Mouse (Mus musculus): ENCODE results near the gene Rpain.

Rpain gene

DNA sequence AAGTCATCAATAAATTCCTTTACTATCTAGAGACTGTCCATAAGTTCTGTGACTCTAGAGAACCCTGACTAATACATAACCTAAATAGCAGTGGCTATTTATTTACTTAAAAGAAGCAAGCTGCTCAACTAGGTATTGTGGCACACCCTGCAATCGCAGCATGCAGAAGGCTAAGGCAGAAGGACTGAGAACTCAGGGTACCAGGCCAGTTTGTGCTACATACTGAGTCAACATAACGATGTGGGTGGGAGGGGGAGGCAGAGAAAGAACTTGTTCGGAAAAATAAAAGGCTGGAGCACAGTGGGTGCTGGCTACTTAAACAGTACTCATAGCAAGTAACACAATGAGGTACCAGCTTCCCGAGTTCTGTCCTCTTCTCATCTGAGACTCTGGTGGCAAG is 31.2 kb downstream of the Rpain start:
- no peak for DNase-seq

DNA sequence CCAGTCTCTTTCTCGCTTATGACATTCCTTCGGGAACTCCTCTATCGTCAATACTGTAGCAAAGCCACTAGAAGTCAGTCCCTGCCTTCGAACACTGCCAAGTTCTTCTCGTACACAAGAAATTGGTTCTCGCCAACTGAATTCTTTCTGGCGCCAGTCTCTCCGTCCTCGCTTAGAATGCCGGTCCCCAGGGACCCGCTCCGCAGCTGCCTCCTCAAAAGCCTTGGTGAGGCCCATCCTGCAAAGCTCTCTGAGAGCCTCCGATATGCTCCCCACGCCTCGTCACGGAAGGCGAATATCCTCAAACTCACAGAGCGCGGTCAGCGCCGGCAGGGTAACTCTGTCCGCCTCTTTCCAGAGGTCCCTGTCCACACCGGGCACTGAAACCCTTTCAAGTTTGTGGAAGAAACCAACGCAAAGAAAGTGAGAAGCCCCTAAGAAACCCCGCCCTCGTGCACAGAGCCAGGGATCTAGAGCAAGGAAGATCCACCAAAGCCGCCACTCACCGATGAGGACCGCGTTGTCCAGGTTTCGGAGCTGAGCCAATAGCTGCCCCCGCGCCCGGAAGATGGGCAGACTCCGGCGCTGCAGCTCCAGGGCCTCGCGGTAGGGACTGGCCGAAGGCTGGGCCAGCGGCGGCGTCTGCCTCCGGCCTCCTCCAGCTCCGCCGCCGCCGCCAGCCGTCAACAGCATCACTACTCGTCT is 33.8 kb downstream of the Rpain start:
- no peak for DNase-seq

DNA sequence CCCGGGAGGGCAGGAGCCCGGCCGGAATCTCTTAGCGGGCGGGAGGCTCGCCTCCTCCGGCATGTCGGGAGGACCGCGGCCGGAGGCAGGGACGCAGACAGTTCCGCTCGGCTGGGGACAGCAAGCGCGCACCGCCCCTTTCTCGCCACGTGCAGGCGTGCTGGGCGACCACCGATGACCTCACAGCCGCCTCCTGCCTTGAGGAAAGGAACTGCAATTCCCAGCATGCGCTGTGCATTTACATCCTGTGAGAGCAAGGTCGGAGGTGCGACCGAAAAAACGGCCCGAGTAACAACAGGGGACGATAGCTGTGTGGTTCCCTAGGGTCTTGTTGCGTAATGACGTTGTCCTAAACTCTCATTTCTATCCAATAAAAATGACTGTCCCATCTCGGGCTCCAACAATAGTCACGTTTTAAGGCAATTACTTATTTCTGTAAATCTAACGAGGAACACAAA is 34.3 kb downstream of the Rpain start, which contains the start of gene Dhx33:
TSS of gene Dhx33 (minus strand) at position 122 of the 458 bp plus-strand sequence.
- DNase-seq: peak; percentile 95

DNA sequence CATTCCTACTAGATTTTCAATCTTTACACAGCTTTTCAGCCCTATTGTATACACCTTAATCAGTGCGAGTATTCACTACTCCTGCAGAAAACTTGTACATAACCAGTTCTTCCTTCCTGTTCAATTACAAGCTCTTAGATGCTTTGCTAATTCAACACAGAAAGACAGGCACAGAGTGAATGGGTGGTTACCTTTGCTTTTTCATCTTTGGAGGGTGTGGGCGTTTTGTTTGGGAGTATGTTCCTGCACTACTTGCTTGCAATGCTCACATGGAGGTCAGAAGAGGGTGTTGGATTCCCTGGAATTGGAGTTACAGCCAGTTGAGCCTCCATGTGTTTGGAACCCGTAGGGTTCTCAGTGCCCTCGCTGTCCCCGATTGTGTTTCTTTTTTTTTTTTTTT is 35.0 kb downstream of the Rpain start:
- no peak for DNase-seq

DNA sequence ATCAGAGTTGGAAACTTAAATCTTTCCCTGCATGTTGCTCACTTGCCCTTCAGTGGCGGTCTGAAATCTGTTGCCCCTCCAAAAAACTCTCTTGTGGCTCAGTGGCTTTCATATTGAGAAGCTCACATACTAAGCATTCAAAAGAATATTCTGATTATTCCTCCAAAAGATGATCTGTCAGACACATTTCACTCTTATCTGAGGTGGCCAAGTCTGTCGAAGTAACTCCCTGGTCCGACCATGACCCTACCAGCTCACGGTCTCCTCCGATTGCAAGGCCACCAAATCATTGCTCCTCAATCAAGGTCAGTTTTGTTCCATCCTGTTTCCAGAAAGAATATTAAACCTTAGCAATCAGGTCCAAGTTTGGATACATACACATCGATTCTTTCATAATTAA is 37.0 kb downstream of the Rpain start:
- DNase-seq: no peak

DNA sequence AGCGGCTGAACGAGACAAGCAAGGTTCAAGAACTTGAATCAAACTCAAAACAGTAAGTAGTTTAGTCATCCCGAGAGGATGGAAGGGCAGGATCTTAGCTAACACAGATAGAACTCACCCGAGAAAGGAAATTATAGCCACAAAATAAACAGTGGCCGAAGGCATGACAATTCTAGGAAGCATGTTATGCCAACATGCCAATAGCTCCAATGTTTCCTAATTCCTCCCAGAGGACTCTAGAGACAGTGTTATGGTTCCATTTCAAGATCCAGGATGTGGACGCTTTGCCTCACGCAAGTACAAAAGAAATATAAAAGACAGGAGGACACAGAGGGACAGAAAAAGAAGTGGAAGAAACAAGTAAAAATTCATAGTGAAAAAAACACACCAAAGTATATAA is 37.8 kb downstream of the Rpain start:
- no peak for DNase-seq

DNA sequence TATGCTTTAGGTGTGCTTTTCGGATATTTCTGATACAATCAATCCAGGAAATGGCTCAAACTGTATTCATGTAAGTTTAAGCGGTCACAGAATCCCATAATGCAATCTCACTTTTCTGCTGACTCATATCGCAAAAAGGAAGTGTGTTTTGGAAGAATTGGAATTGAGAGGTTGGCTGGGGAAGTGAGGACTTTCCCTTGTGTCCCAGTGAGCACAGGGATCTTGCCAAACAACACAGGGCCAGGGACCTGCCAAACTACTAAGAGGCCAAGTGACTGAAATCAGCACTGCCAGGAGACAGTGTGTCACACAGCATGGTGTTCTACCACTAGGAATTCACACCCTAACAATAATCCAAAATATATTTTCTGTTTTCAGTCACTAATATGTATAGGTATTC is 38.3 kb downstream of the Rpain start:
- no peak for DNase-seq

DNA sequence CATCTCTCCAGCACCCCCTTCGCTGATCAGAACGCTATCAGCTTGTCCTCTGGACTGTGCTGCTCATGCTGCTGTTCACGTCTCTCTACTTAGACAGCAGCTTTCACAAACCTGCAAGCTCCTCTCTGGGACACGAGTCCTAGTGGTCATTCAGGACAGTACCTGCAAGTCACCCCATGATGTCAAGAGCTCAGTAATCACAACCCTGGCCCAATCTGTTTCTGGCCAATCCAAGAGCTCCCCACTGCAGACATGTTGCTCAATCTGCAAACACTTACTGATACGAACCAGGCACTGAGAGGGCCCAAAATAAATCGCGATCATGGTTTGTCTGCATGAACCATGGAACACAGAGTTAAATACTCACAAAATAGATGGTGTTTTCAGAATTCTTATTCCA is 42.7 kb downstream of the Rpain start:
- DNase-seq: no peak

DNA sequence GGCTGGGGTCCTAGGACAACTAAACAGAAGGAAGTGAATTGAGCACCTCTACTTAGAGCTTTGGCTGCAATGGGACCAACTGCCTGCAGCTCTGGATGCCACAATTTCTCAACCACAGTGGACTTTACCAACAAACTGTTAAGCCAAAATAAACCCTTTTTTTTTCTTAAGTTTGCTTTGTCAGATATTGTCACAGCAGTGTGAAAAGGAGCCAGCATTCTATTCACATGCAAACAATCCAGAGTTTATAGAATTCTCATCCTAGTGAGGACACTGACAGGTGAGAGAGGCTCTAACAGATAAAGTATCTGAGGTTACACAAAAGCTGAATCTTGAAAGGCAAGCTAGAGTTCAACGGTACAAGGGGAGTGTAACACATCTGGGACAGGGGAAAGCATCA is 47.0 kb downstream of the Rpain start:
- no peak for DNase-seq

DNA sequence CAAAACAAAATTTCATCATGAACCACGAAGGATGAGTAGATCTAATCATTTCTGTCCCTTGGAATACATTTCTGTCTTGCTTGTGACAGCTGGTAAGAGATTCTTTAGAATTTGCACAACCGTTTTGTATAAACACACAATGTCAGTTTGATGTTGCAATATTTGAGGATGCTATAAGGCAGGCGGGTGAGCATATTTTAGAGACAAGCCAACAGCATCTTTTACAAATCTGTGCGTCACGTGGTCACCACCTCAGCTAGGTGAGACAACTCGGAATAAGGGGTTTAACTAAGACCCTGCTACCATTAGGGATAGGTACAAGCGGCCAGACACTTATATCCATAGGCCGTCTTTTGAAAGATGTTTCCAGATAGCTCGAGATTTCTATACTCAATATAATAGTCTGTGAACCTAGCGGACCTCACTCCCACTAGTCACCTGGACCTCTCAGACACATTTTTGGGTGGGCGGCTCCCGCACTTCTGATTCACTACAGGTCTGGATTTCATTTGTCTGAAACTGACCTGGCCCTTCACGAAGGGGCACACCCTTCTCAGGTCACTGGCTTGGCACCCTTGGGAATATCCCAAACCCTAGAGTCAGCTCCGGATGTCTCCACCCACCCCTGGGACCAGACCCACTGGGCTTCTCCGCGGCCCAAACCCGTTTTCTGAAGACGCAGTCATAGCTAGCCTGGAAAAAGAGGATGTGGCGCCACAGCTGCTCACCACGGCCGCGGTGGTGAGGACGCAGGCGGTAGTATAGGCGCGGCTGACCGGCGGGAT is 48.6 kb downstream of the Rpain start:
- no peak for DNase-seq

DNA sequence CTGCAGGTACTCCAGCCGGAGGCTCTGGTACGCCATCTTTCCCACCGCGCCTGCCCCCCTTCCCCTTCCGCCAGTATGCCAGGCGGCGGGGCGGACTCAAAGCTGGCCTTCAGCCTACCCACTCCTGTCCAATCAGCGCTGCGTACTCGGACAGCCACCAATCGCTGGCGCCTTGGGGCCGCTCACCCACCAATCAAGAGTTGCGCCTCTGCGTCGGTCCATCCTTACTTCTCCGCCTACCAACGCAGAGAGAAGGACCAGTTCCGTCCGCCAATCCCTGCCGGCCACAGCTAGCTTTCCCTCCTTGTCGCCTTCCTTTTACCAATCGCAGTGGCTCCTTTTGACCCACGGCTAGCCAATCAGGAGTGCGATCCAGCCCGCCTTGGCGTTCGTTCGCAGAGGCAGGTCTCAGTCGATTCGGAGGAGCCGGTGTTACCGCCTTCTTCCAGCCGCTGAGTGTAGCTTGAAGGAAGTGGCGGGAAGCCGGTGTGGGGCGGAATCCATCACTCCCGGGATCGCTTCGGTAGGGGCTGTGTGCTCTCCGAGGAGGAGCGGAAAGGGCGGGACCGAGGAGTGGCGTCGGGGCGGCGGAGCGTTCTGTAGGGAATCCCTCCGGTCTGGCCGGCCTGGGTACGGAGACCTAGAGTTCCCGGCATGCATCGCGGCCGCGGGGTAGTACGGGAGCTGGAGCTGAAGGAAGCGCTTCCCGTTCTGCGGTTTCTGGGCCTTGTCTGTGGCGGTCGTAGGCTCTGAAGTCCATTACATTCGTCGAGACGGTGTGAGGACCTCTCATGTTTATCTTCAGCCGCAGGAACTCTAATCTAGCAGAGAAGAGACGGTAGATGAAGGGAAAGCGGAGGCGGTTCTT is 49.4 kb downstream of the Rpain start, which contains the start of the genes Mis12 and Derl2:
TSS of gene Mis12 (plus strand) at position 411 of the 868 bp plus-strand sequence.
TSS of gene Derl2 (minus strand) at position 641 of the 868 bp plus-strand sequence.
- DNase-seq: peak; percentile 97

Data from right cerebral cortex, postnatal 14 days (tissue).